Mouse (Mus musculus): ENCODE data around the gene Cct3.

DNA sequence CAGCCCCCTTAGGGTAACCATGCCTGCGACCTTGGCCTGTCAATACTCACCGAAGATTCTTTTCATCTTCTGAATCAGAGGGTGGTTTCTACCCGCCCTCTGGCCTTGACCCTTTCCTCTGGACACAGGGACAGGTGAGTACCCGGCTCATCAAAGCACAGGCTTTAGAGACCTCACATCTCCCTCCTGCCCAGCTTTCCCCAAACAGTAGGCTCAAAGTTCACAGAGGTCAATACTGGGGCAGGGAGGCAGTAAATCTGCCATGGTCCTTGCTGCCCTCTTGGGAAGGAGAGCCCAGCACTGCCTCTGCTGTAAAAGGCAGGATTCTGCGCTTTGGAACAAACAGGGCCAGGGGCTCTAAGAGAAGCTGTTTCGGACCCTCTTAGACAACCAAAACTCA lies 44.2 kb upstream of the Cct3 start:
- TF ChIP-seq CTCF (IDR thresholded peaks at IDR 0.05; ENCODE audit: insufficient read depth, low read depth, low read length) (no peak), POLR2A (IDR thresholded peaks at IDR 0.05; ENCODE audit: insufficient read depth, low read depth, low read length) (no peak)
